Mouse (Mus musculus) neural tube, embryonic 11.5 days (tissue): ENCODE data around the gene Fbxw11. TPM values are rescaled to one million over a fixed set of nuclear protein-coding genes. Genes with fewer than 3 reads are reported as not detected.

Experiments
- ATAC-seq: fragments of 200-750 bp; cut with Nextera tagmentation; 2 replicates; pipeline ENCODE4 v1.8.0; 2017; ENCODE audit warnings: moderate number of reproducible peaks, mild to moderate bottlenecking, moderate TSS enrichment, moderate library complexity; ENCODE audit not compliant: insufficient read depth, low FRiP score, low TSS enrichment
- DNase-seq: peaks from one replicate; pipeline ENCODE4 v3.0.0-alpha.2; 2015; ENCODE audit warnings: low spot score
- H3K27ac ChIP-seq: fragments of 300-500 bp; sonication (generic); 2 replicates; pipeline ENCODE4 v1.5.1; 2014; ENCODE audit warnings: low read depth, mild to moderate bottlenecking, low read length
- H3K27me3 ChIP-seq: fragments of 300-500 bp; sonication (generic); 2 replicates; pipeline ENCODE4 v1.6.1; 2014; ENCODE audit warnings: mild to moderate bottlenecking, low read length, mixed read lengths; ENCODE audit not compliant: control insufficient read depth, insufficient read depth
- H3K36me3 ChIP-seq: fragments of 300-500 bp; sonication (generic); 2 replicates; pipeline ENCODE4 v1.6.1; 2014; ENCODE audit warnings: mild to moderate bottlenecking, low read length, moderate library complexity, mixed read lengths; ENCODE audit not compliant: control insufficient read depth, insufficient read depth
- H3K4me1 ChIP-seq: fragments of 300-500 bp; sonication (generic); 2 replicates; pipeline ENCODE4 v1.6.1; 2014; ENCODE audit warnings: low read length, mixed read lengths; ENCODE audit not compliant: control insufficient read depth, insufficient read depth
- H3K4me2 ChIP-seq: fragments of 300-500 bp; sonication (generic); 2 replicates; pipeline ENCODE4 v1.6.1; 2014; ENCODE audit warnings: low read depth, mild to moderate bottlenecking, moderate library complexity
- H3K4me3 ChIP-seq: fragments of 300-500 bp; sonication (generic); 2 replicates; pipeline ENCODE4 v1.5.1; 2014; ENCODE audit warnings: low read depth, low read length
- H3K9ac ChIP-seq: fragments of 300-500 bp; sonication (generic); 2 replicates; pipeline ENCODE4 v1.6.1; 2014; ENCODE audit warnings: mild to moderate bottlenecking, low read length
- H3K9me3 ChIP-seq: fragments of 300-500 bp; sonication (generic); 2 replicates; pipeline ENCODE4 v1.6.1; 2016; ENCODE audit warnings: low read length; ENCODE audit not compliant: control insufficient read depth
- WGBS: fragments of 180-500 bp; shearing (Covaris S2); extraction: QIAGEN DNeasy Blood & Tissue Kit; methylation state at CpG from one replicate; pipeline ENCODE4 v1.1.7; 2014; 5-methylcytosine and 5-hydroxymethylcytosine counted together
- polyA plus RNA-seq: library from polyadenylated mRNA; unstranded; fragments of >200 nt; fragmentation: Nextera tagmentation; extraction: Ambion mirVana; gene quantifications from 2 replicates; pipeline ENCODE4 v1.2.1, GENCODE M21; 2014

Gene Fbxw11
- polyA plus RNA-seq, 1 experiment from 2014 or later = 116 TPM

GRCm38 (mm10) chr11:32748800-32749199 is 106.3 kb downstream of the Fbxw11 start:
- peaks cover 5% of the 10 kb centered on the region; the same call in 1 of the 2 replicates for H3K36me3 ChIP-seq
- H3K27ac ChIP-seq = no peak overlapping the region
- DNase-seq = no peak
- no peak overlapping the region for H3K4me3 ChIP-seq
- H3K9me3 ChIP-seq = no peaks in the 10 kb centered on the region
- H3K9ac ChIP-seq = no peak overlapping the region
- H3K27me3 ChIP-seq = no peaks in the 10 kb centered on the region
- H3K4me1 ChIP-seq = no peaks in the 10 kb centered on the region; the same call in 1 of the 2 replicates
- 68% methylated on average over 4 of the region's 4 CpGs for whole genome bisulfite sequencing
- H3K4me2 ChIP-seq = no peak overlapping the region
- ATAC-seq = no peak

GRCm38 (mm10) chr11:32751863-32752594 is 109.5 kb downstream of the Fbxw11 start:
- Histone ChIP-seq H3K4me3 (no peak overlapping the region), H3K4me2 (no peak overlapping the region), H3K9me3 (no peaks in the 10 kb centered on the region), H3K4me1 (no peaks in the 10 kb centered on the region), H3K27me3 (no peaks in the 10 kb centered on the region), H3K36me3 (no peaks in the 10 kb centered on the region), H3K9ac (no peak overlapping the region), H3K27ac (no peak overlapping the region)
- WGBS = 77% methylated on average over 7 of the region's 7 CpGs
- ATAC-seq = no peak
- DNase-seq = no peak

- DNase-seq = no peak
- Histone ChIP-seq H3K9ac (no peak overlapping the region), H3K4me2 (no peak overlapping the region), H3K27ac (no peak overlapping the region), H3K4me1 (no peaks in the 10 kb centered on the region), H3K36me3 (no peaks in the 10 kb centered on the region), H3K4me3 (no peak overlapping the region), H3K9me3 (no peaks in the 10 kb centered on the region), H3K27me3 (no peaks in the 10 kb centered on the region)
- ATAC-seq = no peak
- 82% methylated on average over 5 of the region's 5 CpGs for WGBS
Measured at GRCm38 (mm10) chr11:32752595-32752885, 110.0 kb downstream of the Fbxw11 start.

GRCm38 (mm10) chr11:32753358-32753757 is 110.8 kb downstream of the Fbxw11 start:
- ATAC-seq = no peak
- no peak overlapping the region for H3K4me2 ChIP-seq
- no peaks in the 10 kb centered on the region for H3K4me1 ChIP-seq
- H3K36me3 ChIP-seq = no peaks in the 10 kb centered on the region
- no peaks in the 10 kb centered on the region for H3K9me3 ChIP-seq
- no peak for DNase-seq
- H3K27me3 ChIP-seq = no peaks in the 10 kb centered on the region
- no peak overlapping the region for H3K9ac ChIP-seq
- 87% methylated on average over 2 of the region's 2 CpGs for WGBS
- no peak overlapping the region for H3K27ac ChIP-seq
- H3K4me3 ChIP-seq = no peak overlapping the region

GRCm38 (mm10) chr11:32762773-32763172 is 120.2 kb downstream of the Fbxw11 start:
- 84% methylated on average over 3 of the region's 3 CpGs for WGBS
- no peak for DNase-seq

GRCm38 (mm10) chr11:32767496-32768230 is 125.1 kb downstream of the Fbxw11 start:
- H3K9me3 ChIP-seq = no peaks in the 10 kb centered on the region
- H3K4me2 ChIP-seq = no peak overlapping the region
- DNase-seq (peak; percentile 33), ATAC-seq (no peak)
- no peaks in the 10 kb centered on the region for H3K4me1 ChIP-seq
- WGBS = 61% methylated on average over 18 of the region's 18 CpGs
- no peak overlapping the region for H3K27ac ChIP-seq
- no peaks in the 10 kb centered on the region for H3K27me3 ChIP-seq
- no peak overlapping the region for H3K4me3 ChIP-seq
- H3K36me3 ChIP-seq = no peaks in the 10 kb centered on the region
- no peak overlapping the region for H3K9ac ChIP-seq

More at GRCm38 (mm10) chr11:32762773-32763172, 120.2 kb downstream of the Fbxw11 start:
- Histone ChIP-seq H3K27me3 (no peaks in the 10 kb centered on the region), H3K4me2 (no peak overlapping the region), H3K9ac (no peak overlapping the region), H3K4me1 (no peaks in the 10 kb centered on the region), H3K9me3 (no peaks in the 10 kb centered on the region), H3K4me3 (no peak overlapping the region), H3K27ac (no peak overlapping the region), H3K36me3 (no peaks in the 10 kb centered on the region)
- ATAC-seq = no peak

- Histone ChIP-seq H3K36me3 (no peaks in the 10 kb centered on the region), H3K9ac (no peak overlapping the region), H3K4me2 (no peak overlapping the region), H3K4me1 (no peaks in the 10 kb centered on the region), H3K9me3 (no peaks in the 10 kb centered on the region), H3K27ac (no peak overlapping the region), H3K27me3 (no peaks in the 10 kb centered on the region), H3K4me3 (no peak overlapping the region)
- ATAC-seq (no peak), DNase-seq (no peak)
- 83% methylated on average over 12 of the region's 12 CpGs for WGBS
Measured at GRCm38 (mm10) chr11:32768642-32769343, 126.3 kb downstream of the Fbxw11 start.

- H3K9me3 ChIP-seq = no peaks in the 10 kb centered on the region
- H3K36me3 ChIP-seq = no peaks in the 10 kb centered on the region
- no peaks in the 10 kb centered on the region for H3K4me1 ChIP-seq
- H3K4me3 ChIP-seq = no peak overlapping the region
- H3K9ac ChIP-seq = no peak overlapping the region
- no peaks in the 10 kb centered on the region for H3K27me3 ChIP-seq
- ATAC-seq (peak; percentile 55), DNase-seq (peak; percentile 41)
- no peak overlapping the region for H3K27ac ChIP-seq
- WGBS = 42% methylated on average over 11 of the region's 11 CpGs
- no peak overlapping the region for H3K4me2 ChIP-seq
Measured at GRCm38 (mm10) chr11:32780747-32781536, 138.4 kb downstream of the Fbxw11 start.
